Mouse (Mus musculus) adrenal gland (tissue): ENCODE data around the gene Hinfp.
"Not testable (repeated sequence)": the region's sequence is repeated elsewhere in the genome, so short reads cannot be mapped to it uniquely, and the experiment has no call there.

Experiments used
- intact Hi-C: fragments of 180-260 bp; cut with DNase I; formaldehyde crosslinking; loops from one replicate; pipeline ENCODE4 v1.15.1; 2025

The Hinfp gene

GRCm38 (mm10) chr9:44334396-44335330 is 29.2 kb upstream of the Hinfp start, which contains the start of gene H2afx:
H2afx (plus strand) TSS chr9:44334694.
- intact Hi-C loops = loop anchor here (5.0 to 10.0 kb wide), 2 partner anchors 58 to 90 kb away; partner anchors contain the start of gene Ccdc153

GRCm38 (mm10) chr9:44332918-44333638 is 27.6 kb upstream of the Hinfp start:
- intact Hi-C loops = loop anchor here (10.0 kb wide), 1 partner anchor 88 kb away; the partner anchor contains the start of gene Ccdc153

- intact Hi-C loops = loop anchor here (10.0 kb wide), 1 partner anchor 86 kb away; the partner anchor contains the start of gene Ccdc153
These were observed 25.3 kb upstream of the Hinfp start for GRCm38 (mm10) chr9:44330736-44331135.

- intact Hi-C loops = no loop called here
These were observed 22.5 kb upstream of the Hinfp start for GRCm38 (mm10) chr9:44327926-44328325.

DNA sequence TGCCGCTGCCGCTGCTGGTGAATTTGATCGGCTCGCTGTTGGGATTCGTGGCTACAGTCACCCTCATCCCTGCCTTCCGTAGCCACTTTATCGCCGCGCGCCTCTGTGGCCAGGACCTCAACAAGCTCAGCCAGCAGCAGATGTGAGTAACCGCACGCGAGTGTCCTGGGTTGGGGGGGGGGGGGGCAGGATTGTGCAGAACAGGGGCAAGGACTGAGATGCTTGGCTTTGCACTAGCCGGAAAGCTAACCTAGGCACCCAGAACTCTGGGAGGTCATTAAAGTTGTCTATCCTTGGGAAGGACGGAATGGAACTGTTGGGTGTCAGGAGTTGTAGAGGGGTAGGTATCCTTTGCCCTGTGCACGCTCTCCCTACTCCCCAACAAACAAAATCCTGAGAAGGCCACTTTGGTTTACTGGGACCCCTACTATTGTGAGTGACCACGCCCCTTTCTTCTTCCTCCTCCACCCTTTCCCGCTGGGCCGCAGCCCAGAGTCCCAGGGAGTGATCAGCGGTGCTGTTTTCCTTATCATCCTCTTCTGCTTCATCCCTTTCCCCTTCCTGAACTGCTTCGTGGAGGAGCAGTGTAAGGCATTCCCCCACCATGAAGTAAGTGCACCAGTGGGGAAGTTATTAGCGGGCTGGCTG is 21.7 kb upstream of the Hinfp start:
- intact Hi-C loops = no loop called here

GRCm38 (mm10) chr9:44326371-44327063 is 21.0 kb upstream of the Hinfp start:
- intact Hi-C loops = no loop called here

GRCm38 (mm10) chr9:44325768-44326370 is 20.4 kb upstream of the Hinfp start, which contains the start of gene Dpagt1:
Dpagt1 (plus strand) TSS chr9:44326019.
- intact Hi-C loops = no loop called here

- intact Hi-C loops = not testable (repeated sequence)
These were observed 19.7 kb upstream of the Hinfp start for GRCm38 (mm10) chr9:44325032-44325767.

- intact Hi-C loops = no loop called here
These were observed 18.7 kb upstream of the Hinfp start for GRCm38 (mm10) chr9:44324147-44324546.

GRCm38 (mm10) chr9:44323656-44324055 is 18.2 kb upstream of the Hinfp start:
- intact Hi-C loops = not testable (repeated sequence)

GRCm38 (mm10) chr9:44320799-44321133 is 15.3 kb upstream of the Hinfp start:
- intact Hi-C loops = no loop called here

DNA sequence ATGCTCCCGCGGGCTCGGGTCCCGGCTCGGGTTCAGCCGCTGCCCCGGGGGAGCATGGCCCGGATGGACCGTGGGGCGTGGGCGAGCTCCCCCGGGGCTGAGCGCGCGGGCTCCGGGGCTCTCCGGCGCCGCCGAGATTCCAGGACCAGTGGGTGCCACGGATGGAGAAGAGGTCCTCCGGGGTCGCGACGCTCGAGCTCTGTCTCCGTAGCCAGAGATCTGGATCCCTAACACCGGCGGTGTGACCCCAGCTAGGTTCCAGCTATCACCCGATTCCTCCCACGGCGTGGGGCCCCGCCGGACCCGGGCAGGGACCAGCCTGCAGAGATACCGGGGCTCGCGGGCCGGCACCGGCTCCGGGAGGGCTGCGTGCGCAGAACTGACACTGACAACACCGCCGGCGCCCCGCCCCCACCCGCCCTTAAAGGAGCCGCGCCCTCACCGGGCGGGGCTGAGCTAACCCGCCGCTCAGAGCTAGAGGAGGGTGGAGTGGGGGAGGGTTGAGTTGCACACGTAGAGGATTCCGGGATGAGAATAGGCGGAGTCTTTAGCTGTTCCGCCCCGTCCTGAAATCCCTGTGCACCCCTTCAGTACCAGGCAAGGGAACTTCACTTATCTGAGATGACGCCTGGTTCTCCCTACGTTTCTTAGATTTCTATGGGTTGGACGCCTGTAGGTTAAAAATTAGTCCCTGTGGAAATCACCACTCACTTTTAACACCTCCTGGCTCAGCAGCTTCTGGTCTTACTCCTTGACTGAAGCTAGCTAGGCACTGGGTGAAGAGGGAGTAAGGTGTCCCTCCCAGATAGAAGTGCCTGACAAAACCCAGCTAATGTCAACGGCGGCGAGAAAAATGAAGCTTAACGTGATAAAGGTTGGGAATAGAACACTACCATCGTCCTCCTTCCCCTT is 14.7 kb upstream of the Hinfp start, which contains the start of gene C2cd2l:
Gene C2cd2l, minus strand, starts transcription at position 399 of the 912 bp plus-strand sequence.
- intact Hi-C loops = no loop called here

- intact Hi-C loops = no loop called here
These were observed 13.8 kb upstream of the Hinfp start for GRCm38 (mm10) chr9:44319105-44319886.

GRCm38 (mm10) chr9:44318826-44319095 is 13.3 kb upstream of the Hinfp start:
- intact Hi-C loops = no loop called here

GRCm38 (mm10) chr9:44318076-44318825 is 12.8 kb upstream of the Hinfp start:
- intact Hi-C loops = no loop called here

- intact Hi-C loops = no loop called here
These were observed 12.0 kb upstream of the Hinfp start for GRCm38 (mm10) chr9:44317452-44317851.

GRCm38 (mm10) chr9:44314910-44315309 is 9.4 kb upstream of the Hinfp start:
- intact Hi-C loops = no loop called here

GRCm38 (mm10) chr9:44314257-44314547 is 8.7 kb upstream of the Hinfp start:
- intact Hi-C loops = no loop called here
